Mouse (Mus musculus) MEL (cell line): ENCODE data around the gene Slc39a11.

Source experiments
- CTCF ChIP-seq, 3 experiments: IDR thresholded peaks in 2 of 3; conservative IDR thresholded peaks in 1 of 3; 2 replicates each; pipeline ENCODE4 v1.5.1; 2011 to 2012; ENCODE audit warnings: low read length in 3 of 3, low read depth in 2 of 3, mild to moderate bottlenecking in 2 of 3, improper control_type of control experiment in 1 of 3, inconsistent platforms in 1 of 3, mixed read lengths in 1 of 3, moderate library complexity in 1 of 3; ENCODE audit not compliant: control insufficient read depth in 1 of 3, insufficient read depth in 1 of 3, poor library complexity in 1 of 3, severe bottlenecking in 1 of 3
- EP300 ChIP-seq, 2 experiments: IDR thresholded peaks; 2 replicates each; pipeline ENCODE4 v1.6.1; 2011; ENCODE audit warnings: improper control_type of control experiment in 2 of 2, low read length in 2 of 2, low read depth in 1 of 2, mild to moderate bottlenecking in 1 of 2
- GATA1 ChIP-seq: IDR thresholded peaks from 2 replicates; pipeline ENCODE4 v1.6.1; 2011; ENCODE audit warnings: low read depth, low read length, improper control_type of control experiment
- KAT2A ChIP-seq: conservative IDR thresholded peaks from 2 replicates; pipeline ENCODE4 v1.6.1; 2012; ENCODE audit warnings: low read depth, low read length, improper control_type of control experiment, inconsistent platforms
- MAFK ChIP-seq: IDR thresholded peaks from 2 replicates; pipeline ENCODE4 v1.6.1; 2011; ENCODE audit warnings: low read depth, mild to moderate bottlenecking, low read length, improper control_type of control experiment, borderline replicate concordance
- MAX ChIP-seq: IDR thresholded peaks from 2 replicates; pipeline ENCODE4 v1.6.1; 2011; ENCODE audit warnings: low read length, improper control_type of control experiment
- POLR2A ChIP-seq, 2 experiments: IDR thresholded peaks; 2 replicates each; pipeline ENCODE4 v1.6.1; 2011 to 2012; ENCODE audit warnings: low read length in 2 of 2, mild to moderate bottlenecking in 2 of 2, control low read depth in 1 of 2, improper control_type of control experiment in 1 of 2, low read depth in 1 of 2, moderate library complexity in 1 of 2; ENCODE audit not compliant: control insufficient read depth in 1 of 2, insufficient read depth in 1 of 2, poor library complexity in 1 of 2
- RAD21 ChIP-seq: IDR thresholded peaks from 2 replicates; pipeline ENCODE4 v1.6.1; 2011; ENCODE audit warnings: mild to moderate bottlenecking, low read depth, low read length, improper control_type of control experiment
- TCF12 ChIP-seq: IDR thresholded peaks from 2 replicates; pipeline ENCODE4 v1.6.1; 2014; ENCODE audit warnings: low read depth, mild to moderate bottlenecking, inconsistent platforms, low read length, improper control_type of control experiment, moderate library complexity
- USF2 ChIP-seq, 2 experiments: IDR thresholded peaks; 2 replicates each; pipeline ENCODE4 v1.6.1; 2011 to 2012; ENCODE audit warnings: improper control_type of control experiment in 2 of 2, low read length in 2 of 2, borderline replicate concordance in 1 of 2, inconsistent platforms in 1 of 2, low read depth in 1 of 2, mild to moderate bottlenecking in 1 of 2; ENCODE audit not compliant: insufficient read depth in 1 of 2
- ZNF384 ChIP-seq: IDR thresholded peaks from 2 replicates; pipeline ENCODE4 v1.6.1; 2012; ENCODE audit warnings: low read depth, mild to moderate bottlenecking, inconsistent platforms, low read length, improper control_type of control experiment

DNA sequence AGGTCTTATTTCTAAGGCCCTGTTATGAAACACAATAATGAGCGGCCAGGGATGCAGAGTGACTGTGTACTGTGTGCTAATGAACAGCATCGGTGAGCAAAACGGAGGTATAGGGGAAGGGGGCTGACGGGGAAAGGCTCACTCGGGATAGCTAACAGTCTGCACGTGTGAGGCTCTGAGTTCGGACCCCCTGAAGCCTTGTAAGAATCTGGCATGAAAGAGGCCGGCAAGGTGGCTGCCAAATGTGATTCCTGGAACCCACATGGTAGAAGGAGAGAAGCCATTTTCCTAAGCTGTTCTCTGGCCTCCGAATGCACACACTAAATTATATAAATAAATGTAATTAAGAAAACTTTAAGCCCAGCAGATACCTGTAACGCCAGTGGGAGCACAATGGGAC lies 276.0 kb downstream of the Slc39a11 start:
- TF ChIP-seq POLR2A (IDR thresholded peaks at IDR 0.05; ENCODE audit: control insufficient read depth in 1 of 2, insufficient read depth in 1 of 2, low read depth in 1 of 2, low read length in 2 of 2, poor library complexity in 1 of 2) (no peak), GATA1 (no peak), USF2 (IDR thresholded peaks at IDR 0.05; ENCODE audit: borderline replicate concordance in 1 of 2, insufficient read depth in 1 of 2, low read depth in 1 of 2, low read length in 2 of 2) (no peak), EP300 (IDR thresholded peaks at IDR 0.05; ENCODE audit: low read depth in 1 of 2, low read length in 2 of 2) (no peak), MAX (no peak), MAFK (no peak), CTCF (IDR thresholded peaks at IDR 0.05 in 2 of 3, conservative IDR thresholded peaks at IDR 0.05 in 1 of 3; ENCODE audit: control insufficient read depth in 1 of 3, insufficient read depth in 1 of 3, low read depth in 2 of 3, low read length in 3 of 3, poor library complexity in 1 of 3, severe bottlenecking in 1 of 3) (no peak), RAD21 (no peak), ZNF384 (no peak), KAT2A (no peak), TCF12 (no peak)
